Mouse (Mus musculus) midbrain, embryonic 11.5 days (tissue): ENCODE data around the gene Dnm3. TPM values are rescaled to one million over a fixed set of nuclear protein-coding genes. Genes with fewer than 3 reads are reported as not detected.

Experiments used
- ATAC-seq: fragments of 200-750 bp; cut with Nextera tagmentation; 2 replicates; pipeline ENCODE4 v1.8.0; 2017; ENCODE audit warnings: moderate TSS enrichment, moderate library complexity; ENCODE audit not compliant: low FRiP score
- DNase-seq: peaks from one replicate; pipeline ENCODE4 v3.0.0; 2015; ENCODE audit warnings: low spot score; ENCODE audit errors: missing footprints
- H3K27ac ChIP-seq: fragments of 300-500 bp; sonication (generic); 2 replicates; pipeline ENCODE4 v1.5.1; 2014; ENCODE audit warnings: low read depth, low read length
- H3K27me3 ChIP-seq: fragments of 300-500 bp; sonication (generic); 2 replicates; pipeline ENCODE4 v1.6.1; 2014; ENCODE audit warnings: mild to moderate bottlenecking, low read length, moderate library complexity, mixed read lengths; ENCODE audit not compliant: control insufficient read depth, insufficient read depth
- H3K36me3 ChIP-seq: fragments of 300-500 bp; sonication (generic); 2 replicates; pipeline ENCODE4 v1.6.1; 2014; ENCODE audit warnings: mild to moderate bottlenecking, low read length, moderate library complexity, mixed read lengths; ENCODE audit not compliant: control insufficient read depth, insufficient read depth
- H3K4me1 ChIP-seq: fragments of 300-500 bp; sonication (generic); 2 replicates; pipeline ENCODE4 v1.6.1; 2014; ENCODE audit warnings: low read length; ENCODE audit not compliant: control insufficient read depth, insufficient read depth
- H3K4me2 ChIP-seq: fragments of 300-500 bp; sonication (generic); 2 replicates; pipeline ENCODE4 v1.6.1; 2014; ENCODE audit warnings: mild to moderate bottlenecking, moderate library complexity
- H3K4me3 ChIP-seq: fragments of 300-500 bp; sonication (generic); 2 replicates; pipeline ENCODE4 v1.5.1; 2014; ENCODE audit warnings: low read depth, low read length
- H3K9ac ChIP-seq: fragments of 300-500 bp; sonication (generic); 2 replicates; pipeline ENCODE4 v1.6.1; 2014; ENCODE audit warnings: low read length
- H3K9me3 ChIP-seq: fragments of 300-500 bp; sonication (generic); 2 replicates; pipeline ENCODE4 v1.6.1; 2016; ENCODE audit warnings: low read length; ENCODE audit not compliant: control insufficient read depth
- WGBS: fragments of 180-500 bp; shearing (Covaris S2); extraction: QIAGEN DNeasy Blood & Tissue Kit; methylation state at CpG from one replicate; pipeline ENCODE4 v1.1.7; 2014; 5-methylcytosine and 5-hydroxymethylcytosine counted together
- polyA plus RNA-seq: library from polyadenylated mRNA; unstranded; fragments of >200 nt; fragmentation: Nextera tagmentation; extraction: Ambion mirVana; gene quantifications from 2 replicates; pipeline ENCODE4 v1.2.1, GENCODE M21; 2014

Dnm3 gene
- polyA plus RNA-seq, 1 experiment from 2014 or later, result 5.6 TPM

- Histone ChIP-seq H3K9ac (no peak overlapping the region), H3K9me3 (no peaks in the 10 kb centered on the region), H3K27ac (no peak overlapping the region), H3K4me3 (no peak overlapping the region), H3K4me2 (no peak overlapping the region), H3K36me3 (no peaks in the 10 kb centered on the region), H3K27me3 (no peaks in the 10 kb centered on the region), H3K4me1 (peaks cover 7% of the 10 kb centered on the region)
- DNase-seq (no peak), ATAC-seq (no peak)
- WGBS, result 77% methylated on average over 2 of the region's 2 CpGs
These were observed 154.7 kb downstream of the Dnm3 start for GRCm38 (mm10) chr1:162323142-162323541.

DNA sequence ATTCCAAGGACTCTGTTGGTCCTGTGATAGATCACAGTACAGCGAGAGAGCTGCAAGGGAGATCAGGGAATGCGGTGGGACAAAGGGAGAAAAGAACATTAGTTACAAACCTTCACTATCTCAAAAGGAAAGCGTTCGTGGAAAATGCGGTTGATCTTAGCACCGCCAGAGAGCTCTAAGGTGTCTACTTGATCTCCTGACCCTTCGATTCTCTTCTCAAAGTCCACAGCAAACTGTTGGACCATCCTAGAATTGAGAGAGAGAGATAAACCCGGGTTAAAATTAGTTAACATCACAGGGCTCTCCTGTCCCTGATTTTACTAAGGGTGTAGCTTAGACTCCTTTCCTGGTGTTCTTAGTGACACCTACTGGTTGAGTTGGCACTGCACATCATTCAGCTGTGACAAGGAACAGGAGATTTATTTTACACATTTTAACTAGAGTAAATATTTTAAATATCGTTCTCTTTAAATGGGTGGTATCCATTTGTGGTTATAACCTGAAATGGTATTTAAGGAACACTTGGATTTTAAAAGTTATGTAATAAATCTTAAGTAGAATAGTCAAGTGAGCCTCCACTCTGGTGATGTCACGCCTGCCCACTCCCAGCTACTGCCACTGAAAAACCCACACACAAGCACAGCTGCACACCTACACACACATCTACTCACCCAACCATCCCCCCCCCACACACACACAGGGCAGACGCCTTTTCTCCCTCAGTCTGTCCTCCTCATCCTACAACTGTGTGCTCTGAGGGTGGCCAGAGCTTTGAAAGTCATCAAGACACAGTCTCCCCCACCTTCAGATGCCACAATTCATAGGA is 164.2 kb downstream of the Dnm3 start:
- no peak overlapping the region for H3K27ac ChIP-seq
- ATAC-seq (peak; percentile 93), DNase-seq (peak; percentile 93)
- no peaks in the 10 kb centered on the region for H3K27me3 ChIP-seq
- no peak overlapping the region for H3K4me3 ChIP-seq
- peak overlapping the region; percentile 35 for H3K9ac ChIP-seq
- no peaks in the 10 kb centered on the region for H3K36me3 ChIP-seq
- WGBS, result 40% methylated on average over 11 of the region's 11 CpGs
- H3K4me2 ChIP-seq, result no peak overlapping the region
- H3K9me3 ChIP-seq, result no peaks in the 10 kb centered on the region
- no peaks in the 10 kb centered on the region; the same call in 1 of the 2 replicates for H3K4me1 ChIP-seq

DNA sequence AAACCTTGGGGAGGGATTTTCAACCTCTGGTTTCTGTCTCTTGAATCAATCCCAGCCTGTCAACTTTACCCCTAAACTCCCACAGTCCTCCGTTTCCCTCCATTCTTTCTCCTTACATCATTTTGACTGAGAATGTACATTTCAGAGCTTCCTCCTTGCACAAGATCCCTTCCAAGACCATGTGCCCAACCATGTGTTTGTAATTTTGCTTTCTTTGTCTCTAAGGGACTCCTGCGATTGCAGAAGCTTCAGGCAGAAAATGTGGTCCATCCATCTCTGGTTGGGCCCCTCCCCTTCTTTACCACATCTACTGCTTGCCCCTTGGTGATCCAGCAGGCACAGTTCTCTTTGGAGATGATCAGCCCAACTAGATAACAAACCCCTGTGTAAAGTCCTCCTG is 165.2 kb downstream of the Dnm3 start:
- H3K36me3 ChIP-seq, result no peaks in the 10 kb centered on the region
- H3K4me2 ChIP-seq, result no peak overlapping the region
- no peaks in the 10 kb centered on the region for H3K9me3 ChIP-seq
- no peak overlapping the region for H3K9ac ChIP-seq
- 85% methylated on average over 2 of the region's 2 CpGs for WGBS
- H3K27ac ChIP-seq, result no peak overlapping the region
- H3K4me3 ChIP-seq, result no peak overlapping the region
- ATAC-seq (no peak), DNase-seq (no peak)
- no peaks in the 10 kb centered on the region; the same call in 1 of the 2 replicates for H3K4me1 ChIP-seq
- H3K27me3 ChIP-seq, result no peaks in the 10 kb centered on the region

- WGBS, result 71% methylated on average over 7 of the region's 7 CpGs
- H3K9me3 ChIP-seq, result no peaks in the 10 kb centered on the region
- no peaks in the 10 kb centered on the region; the same call in 1 of the 2 replicates for H3K4me1 ChIP-seq
- no peak overlapping the region for H3K27ac ChIP-seq
- no peak overlapping the region for H3K4me3 ChIP-seq
- DNase-seq (no peak), ATAC-seq (no peak)
- no peak overlapping the region for H3K9ac ChIP-seq
- no peaks in the 10 kb centered on the region for H3K27me3 ChIP-seq
- no peaks in the 10 kb centered on the region for H3K36me3 ChIP-seq
- H3K4me2 ChIP-seq, result no peak overlapping the region
These were observed 165.7 kb downstream of the Dnm3 start for GRCm38 (mm10) chr1:162312152-162312551.

DNA sequence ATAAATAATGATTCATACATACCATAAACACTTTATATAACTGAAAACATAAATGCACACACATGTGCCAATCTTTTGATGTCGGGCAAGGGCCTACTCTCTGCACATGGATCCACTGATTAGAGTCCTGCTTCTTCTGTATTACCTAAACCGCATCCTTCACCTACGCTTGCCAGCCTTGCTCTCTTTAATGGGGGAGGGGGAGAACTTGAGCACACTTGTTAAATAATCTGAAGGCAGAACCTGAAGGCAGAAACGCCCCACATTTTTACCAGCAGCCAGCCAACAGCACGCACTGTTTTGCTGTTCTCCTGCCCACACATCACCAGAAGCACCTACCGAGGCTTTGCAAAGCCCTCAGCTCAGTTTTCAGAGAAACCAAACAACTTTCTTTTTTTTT is 172.6 kb downstream of the Dnm3 start:
- Histone ChIP-seq H3K9me3 (no peaks in the 10 kb centered on the region), H3K4me3 (no peak overlapping the region), H3K36me3 (no peaks in the 10 kb centered on the region), H3K27me3 (no peaks in the 10 kb centered on the region), H3K27ac (no peak overlapping the region), H3K9ac (no peak overlapping the region), H3K4me2 (no peak overlapping the region), H3K4me1 (no peaks in the 10 kb centered on the region)
- ATAC-seq (no peak), DNase-seq (no peak)
- WGBS, result 82% methylated on average over 6 of the region's 6 CpGs

DNA sequence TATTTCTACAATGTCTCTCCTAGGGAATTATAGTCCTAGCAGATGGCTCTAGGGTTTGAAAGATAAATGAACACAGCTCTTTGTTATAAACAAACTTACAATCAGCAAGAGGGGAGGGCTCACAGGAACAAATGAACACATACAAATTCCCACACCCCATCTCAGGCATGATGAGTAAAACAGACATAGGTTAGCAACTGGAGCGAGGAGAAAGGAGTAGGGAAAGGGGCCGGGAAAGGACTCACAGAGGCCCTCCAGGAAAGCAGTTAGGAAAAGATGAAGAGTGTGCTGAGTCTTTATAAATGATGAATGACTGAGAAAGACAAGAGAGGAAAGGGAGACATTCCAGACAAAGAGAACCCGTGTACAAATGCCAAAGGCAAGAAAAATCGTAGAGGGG is 175.4 kb downstream of the Dnm3 start:
- H3K4me2 ChIP-seq, result no peak overlapping the region
- 80% methylated on average over 4 of the region's 4 CpGs for WGBS
- H3K9me3 ChIP-seq, result no peaks in the 10 kb centered on the region
- no peak overlapping the region for H3K9ac ChIP-seq
- no peak overlapping the region for H3K27ac ChIP-seq
- no peak for ATAC-seq
- H3K27me3 ChIP-seq, result no peaks in the 10 kb centered on the region
- H3K4me1 ChIP-seq, result no peaks in the 10 kb centered on the region
- no peak overlapping the region for H3K4me3 ChIP-seq
- H3K36me3 ChIP-seq, result no peaks in the 10 kb centered on the region
- DNase-seq, result no peak

GRCm38 (mm10) chr1:162299558-162300319 is 178.1 kb downstream of the Dnm3 start:
- Histone ChIP-seq H3K4me2 (no peak overlapping the region), H3K4me1 (no peaks in the 10 kb centered on the region), H3K27me3 (no peaks in the 10 kb centered on the region), H3K27ac (no peak overlapping the region), H3K9ac (no peak overlapping the region), H3K4me3 (no peak overlapping the region), H3K36me3 (no peaks in the 10 kb centered on the region), H3K9me3 (no peaks in the 10 kb centered on the region)
- ATAC-seq, result no peak
- 86% methylated on average over 12 of the region's 12 CpGs for WGBS
- DNase-seq, result no peak

DNA sequence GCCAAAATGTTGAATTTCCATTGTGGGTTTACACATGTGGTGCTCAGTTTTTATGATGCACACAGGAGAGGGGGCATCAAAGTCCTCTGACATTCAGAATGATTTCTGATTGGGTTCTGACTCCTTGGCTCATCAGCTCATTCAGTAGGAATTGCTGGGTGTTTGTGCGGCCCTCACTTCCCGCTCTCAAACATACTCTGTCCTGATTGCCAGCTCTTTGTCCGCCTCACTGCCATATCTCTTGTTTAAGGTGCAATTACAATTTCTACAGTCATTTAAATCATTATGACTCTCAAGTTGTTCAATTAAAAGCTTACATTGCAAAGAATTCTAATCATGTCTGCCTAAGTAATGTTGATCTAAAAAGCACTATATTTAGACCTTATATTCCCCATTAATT is 179.3 kb downstream of the Dnm3 start:
- no peaks in the 10 kb centered on the region for H3K27me3 ChIP-seq
- H3K4me3 ChIP-seq, result no peak overlapping the region
- no peak overlapping the region for H3K27ac ChIP-seq
- no peak for ATAC-seq
- DNase-seq, result no peak
- H3K4me2 ChIP-seq, result no peak overlapping the region
- no peak overlapping the region for H3K9ac ChIP-seq
- no peaks in the 10 kb centered on the region for H3K9me3 ChIP-seq
- WGBS, result 97% methylated on average over 3 of the region's 3 CpGs
- no peaks in the 10 kb centered on the region for H3K36me3 ChIP-seq
- no peaks in the 10 kb centered on the region for H3K4me1 ChIP-seq

- H3K4me3 ChIP-seq, result no peak overlapping the region
- 80% methylated on average over 5 of the region's 5 CpGs for WGBS
- no peaks in the 10 kb centered on the region for H3K36me3 ChIP-seq
- DNase-seq (no peak), ATAC-seq (no peak)
- H3K9ac ChIP-seq, result no peak overlapping the region
- no peaks in the 10 kb centered on the region for H3K4me1 ChIP-seq
- no peaks in the 10 kb centered on the region for H3K27me3 ChIP-seq
- no peak overlapping the region for H3K27ac ChIP-seq
- H3K4me2 ChIP-seq, result no peak overlapping the region
- H3K9me3 ChIP-seq, result no peaks in the 10 kb centered on the region
These were observed 182.4 kb downstream of the Dnm3 start for GRCm38 (mm10) chr1:162295443-162295842.
